Mouse (Mus musculus) heart, adult 2 months (tissue): ENCODE data around the gene Cct7.

Source experiments
- CTCF ChIP-seq: fragments of 200-600 bp; IDR thresholded peaks from 2 replicates; pipeline ENCODE4 v1.8.1; 2022; ENCODE audit warnings: antibody characterized with exemption, mild to moderate bottlenecking, moderate library complexity
- EP300 ChIP-seq: fragments of 200-500 bp; IDR thresholded peaks from 2 replicates; pipeline ENCODE4 v1.6.1; 2011; ENCODE audit warnings: low read depth, low read length, control low read depth; ENCODE audit not compliant: insufficient read depth
- POLR2A ChIP-seq: fragments of 200-500 bp; IDR thresholded peaks from 2 replicates; pipeline ENCODE4 v1.6.1; 2011; ENCODE audit warnings: mild to moderate bottlenecking, low read depth, low read length, control low read depth; ENCODE audit not compliant: insufficient read depth

GRCm38 (mm10) chr6:85491606-85492005 lies 40.3 kb downstream of the Cct7 start:
- TF ChIP-seq POLR2A: no peak
- TF ChIP-seq CTCF: no peak
- TF ChIP-seq EP300: no peak
